Mouse (Mus musculus) left cerebral cortex, adult 2 months (tissue): Measurements from ENCODE around the gene B3gat2. TPM values are rescaled to one million over a fixed set of nuclear protein-coding genes. Genes with fewer than 3 reads are reported as not detected.

Experiments
- DNase-seq, 2 experiments: peaks; one replicate each; pipeline ENCODE4 v3.0.0; 2021 to 2022; ENCODE audit warnings: low spot score in 2 of 2, mixed read lengths in 1 of 2; ENCODE audit errors: extremely low spot score in 1 of 2
- H3K27ac ChIP-seq: fragments of 200-600 bp; 2 replicates; pipeline ENCODE4 v1.8.1; 2022
- H3K4me3 ChIP-seq: fragments of 200-600 bp; 2 replicates; pipeline ENCODE4 v1.8.1; 2022
- CTCF ChIP-seq: fragments of 200-600 bp; IDR thresholded peaks from 2 replicates; pipeline ENCODE4 v1.8.1; 2022; ENCODE audit warnings: antibody characterized with exemption, mild to moderate bottlenecking, moderate library complexity
- intact Hi-C: fragments of 180-260 bp; cut with DNase I; formaldehyde crosslinking; loops from one replicate; pipeline ENCODE4 v1.15.1; 2025
- total RNA-seq, 2 experiments: library from RNA; stranded (reverse); gene quantifications; 2 replicates each; pipeline ENCODE4 v1.2.3; 2021

Gene B3gat2
- total RNA-seq, 2 experiments from 2014 or later = 6.9 to 8.5 TPM

DNA sequence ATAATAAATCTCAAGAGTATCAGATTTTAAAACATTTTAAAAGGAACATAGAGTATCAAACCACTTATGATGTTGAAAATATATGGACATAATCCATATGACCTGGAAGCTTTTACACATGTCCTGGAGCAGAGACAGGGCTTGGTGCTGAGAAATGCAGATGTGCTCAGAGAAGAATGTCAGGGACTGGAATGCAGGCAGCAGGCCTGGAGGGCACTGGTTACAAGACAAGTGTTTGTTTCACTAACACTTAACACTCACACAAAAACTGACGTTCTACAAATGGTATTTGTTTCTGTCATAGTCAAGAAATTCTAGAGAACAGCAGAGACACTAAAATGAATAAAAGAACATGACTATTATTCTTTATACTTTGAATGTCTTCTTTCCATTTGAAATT, 130.5 kb downstream of the B3gat2 start:
- Histone ChIP-seq H3K27ac (no peak overlapping the region), H3K4me3 (no peak overlapping the region)
- no peak for DNase-seq
- no peak for TF ChIP-seq CTCF
- intact Hi-C loops = no loop called here

Other genes starting within 250 kb of the B3gat2 start
- gene Smap1, start 160.6 kb downstream of the B3gat2 start, total RNA-seq = 100 to 1,000 TPM; 142 to 144 TPM
- 10 to 100 TPM; 42.6 to 46.8 TPM for gene Sdhaf4, start 243.9 kb downstream of the B3gat2 start, total RNA-seq